Mouse (Mus musculus) forebrain, embryonic 11.5 days (tissue): ENCODE results near the gene Klf7. TPM values are rescaled to one million over a fixed set of nuclear protein-coding genes. Genes with fewer than 3 reads are reported as not detected.

ENCODE experiments used
- ATAC-seq: fragments of 200-750 bp; cut with Nextera tagmentation; replicated peaks from 2 replicates; pipeline ENCODE4 v1.8.0; 2017; ENCODE audit warnings: moderate TSS enrichment; ENCODE audit not compliant: low FRiP score
- DNase-seq: peaks from one replicate; pipeline ENCODE4 v3.0.0-alpha.2; 2017; ENCODE audit warnings: low spot score
- H3K27ac ChIP-seq: fragments of 300-500 bp; sonication (generic); 2 replicates; pipeline ENCODE4 v1.5.1; 2014; ENCODE audit warnings: low read depth, low read length
- H3K27me3 ChIP-seq: fragments of 300-500 bp; sonication (generic); 2 replicates; pipeline ENCODE4 v1.6.1; 2014; ENCODE audit warnings: mild to moderate bottlenecking, low read length, mixed read lengths; ENCODE audit not compliant: control insufficient read depth, insufficient read depth
- H3K36me3 ChIP-seq: fragments of 300-500 bp; sonication (generic); 2 replicates; pipeline ENCODE4 v1.6.1; 2014; ENCODE audit warnings: mild to moderate bottlenecking, low read length, moderate library complexity, mixed read lengths; ENCODE audit not compliant: control insufficient read depth, insufficient read depth
- H3K4me1 ChIP-seq: fragments of 300-500 bp; sonication (generic); replicated peaks from 2 replicates; pipeline ENCODE4 v1.6.1; 2014; ENCODE audit warnings: low read length, mixed read lengths; ENCODE audit not compliant: control insufficient read depth, insufficient read depth
- H3K4me2 ChIP-seq: fragments of 300-500 bp; sonication (generic); 2 replicates; pipeline ENCODE4 v1.6.1; 2014; ENCODE audit warnings: low read depth, mild to moderate bottlenecking, low read length, moderate library complexity, mixed read lengths; ENCODE audit not compliant: severe bottlenecking
- H3K4me3 ChIP-seq: fragments of 300-500 bp; sonication (generic); 2 replicates; pipeline ENCODE4 v1.5.1; 2014; ENCODE audit warnings: low read depth, low read length
- H3K9ac ChIP-seq: fragments of 300-500 bp; sonication (generic); 2 replicates; pipeline ENCODE4 v1.6.1; 2014; ENCODE audit warnings: low read length
- H3K9me3 ChIP-seq: fragments of 300-500 bp; sonication (generic); 2 replicates; pipeline ENCODE4 v1.6.1; 2016; ENCODE audit warnings: low read length, mixed read lengths; ENCODE audit not compliant: control insufficient read depth
- WGBS: fragments of 180-500 bp; shearing (Covaris S2); extraction: QIAGEN DNeasy Blood & Tissue Kit; methylation state at CpG from one replicate; pipeline ENCODE4 v1.1.7; 2014; 5-methylcytosine and 5-hydroxymethylcytosine counted together
- polyA plus RNA-seq: library from polyadenylated mRNA; unstranded; fragments of >200 nt; fragmentation: Nextera tagmentation; extraction: Ambion mirVana; gene quantifications from 2 replicates; pipeline ENCODE4 v1.2.1, GENCODE M21; 2014

The Klf7 gene
- polyA plus RNA-seq, 1 experiment from 2014 or later, result 24.8 TPM

DNA sequence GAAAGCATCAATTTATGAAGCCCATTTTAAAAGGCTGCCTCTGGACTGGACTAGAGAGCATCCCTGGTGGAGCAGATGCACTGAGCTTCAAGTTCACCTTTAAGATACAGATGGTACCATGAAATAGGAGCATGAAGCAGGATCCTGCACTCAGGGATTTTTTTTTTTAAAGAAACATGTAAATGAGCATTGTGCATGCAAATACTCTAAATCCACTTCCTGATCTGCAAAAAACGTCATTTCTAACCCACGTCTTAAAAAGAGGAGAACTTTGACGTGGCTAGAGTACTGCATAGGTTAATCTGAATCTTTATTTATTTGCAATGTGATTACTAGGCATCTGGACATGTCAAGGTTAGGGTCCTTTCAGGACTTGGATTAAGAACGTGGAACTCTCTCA, 73.5 kb downstream of the Klf7 start:
- no peak for DNase-seq
- no peak overlapping the region for H3K9ac ChIP-seq
- WGBS, result 87% methylated on average over 4 of the region's 4 CpGs
- H3K27ac ChIP-seq, result no peak overlapping the region
- no peaks in the 10 kb centered on the region for H3K36me3 ChIP-seq
- no peak for ATAC-seq
- H3K27me3 ChIP-seq, result no peaks in the 10 kb centered on the region
- no peak overlapping the region for H3K4me3 ChIP-seq
- no peaks in the 10 kb centered on the region for H3K4me1 ChIP-seq
- H3K9me3 ChIP-seq, result no peaks in the 10 kb centered on the region
- no peak overlapping the region for H3K4me2 ChIP-seq

DNA sequence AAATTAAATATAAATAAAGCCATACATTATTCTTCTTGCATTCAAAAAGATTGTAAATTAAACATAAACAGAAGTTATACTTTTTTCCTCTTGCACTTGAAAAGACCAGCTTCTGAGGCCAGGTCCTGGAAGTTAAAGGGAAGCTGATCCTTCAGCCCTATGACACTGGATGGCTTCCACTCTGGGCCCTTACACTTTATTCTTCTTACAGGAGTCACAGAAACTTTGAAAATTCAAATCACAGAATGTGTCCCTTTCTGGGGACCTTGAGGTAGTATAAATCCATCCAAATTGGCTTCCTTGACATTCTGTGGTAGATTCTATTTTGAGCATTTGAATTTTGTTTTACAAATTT, 75.3 kb downstream of the Klf7 start:
- Histone ChIP-seq H3K27me3 (no peaks in the 10 kb centered on the region), H3K4me3 (no peak overlapping the region), H3K4me1 (no peaks in the 10 kb centered on the region), H3K9me3 (no peaks in the 10 kb centered on the region), H3K36me3 (no peaks in the 10 kb centered on the region), H3K9ac (no peak overlapping the region), H3K4me2 (no peak overlapping the region), H3K27ac (no peak overlapping the region)
- DNase-seq, result no peak
- no peak for ATAC-seq

DNA sequence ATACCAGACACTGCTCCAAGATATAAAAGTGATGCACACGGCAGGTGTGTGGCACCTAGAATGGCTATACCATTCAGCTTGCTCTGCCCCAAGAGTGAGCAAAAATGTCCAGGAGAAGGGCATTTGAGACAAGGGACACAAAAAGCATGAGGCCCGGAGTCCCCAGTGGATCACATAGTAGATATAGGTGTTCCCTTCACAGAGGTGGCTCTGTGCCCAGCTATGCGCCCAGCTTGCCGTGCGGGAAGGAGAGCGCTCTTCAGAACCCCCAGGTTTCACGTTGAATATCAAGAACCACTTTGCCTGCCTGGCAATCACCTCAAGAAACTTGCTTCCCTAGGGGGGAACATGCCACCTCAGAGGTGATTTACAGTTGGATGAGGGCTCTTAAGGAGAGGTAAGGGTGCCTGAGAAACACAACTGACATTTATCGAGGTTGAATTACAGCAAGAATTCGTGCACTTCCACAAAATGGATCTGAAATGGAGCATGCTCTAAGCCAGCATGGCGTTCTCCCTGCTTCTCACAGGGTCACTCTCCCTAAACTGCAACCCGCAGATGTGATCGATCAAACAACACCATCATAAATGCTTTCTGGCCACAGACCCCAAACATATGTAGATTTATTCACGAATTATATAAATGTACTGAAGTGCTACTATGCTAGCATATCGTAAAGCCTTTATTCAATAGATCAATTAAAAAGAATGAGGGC, 75.8 kb downstream of the Klf7 start:
- WGBS, result 94% methylated on average over 14 of the region's 14 CpGs
- H3K9me3 ChIP-seq, result no peaks in the 10 kb centered on the region
- no peak overlapping the region for H3K27ac ChIP-seq
- no peak overlapping the region for H3K9ac ChIP-seq
- H3K4me3 ChIP-seq, result no peak overlapping the region
- H3K27me3 ChIP-seq, result no peaks in the 10 kb centered on the region
- no peak overlapping the region for H3K4me2 ChIP-seq
- DNase-seq (no peak), ATAC-seq (no peak)
- no peaks in the 10 kb centered on the region for H3K36me3 ChIP-seq
- H3K4me1 ChIP-seq, result no peaks in the 10 kb centered on the region

DNA sequence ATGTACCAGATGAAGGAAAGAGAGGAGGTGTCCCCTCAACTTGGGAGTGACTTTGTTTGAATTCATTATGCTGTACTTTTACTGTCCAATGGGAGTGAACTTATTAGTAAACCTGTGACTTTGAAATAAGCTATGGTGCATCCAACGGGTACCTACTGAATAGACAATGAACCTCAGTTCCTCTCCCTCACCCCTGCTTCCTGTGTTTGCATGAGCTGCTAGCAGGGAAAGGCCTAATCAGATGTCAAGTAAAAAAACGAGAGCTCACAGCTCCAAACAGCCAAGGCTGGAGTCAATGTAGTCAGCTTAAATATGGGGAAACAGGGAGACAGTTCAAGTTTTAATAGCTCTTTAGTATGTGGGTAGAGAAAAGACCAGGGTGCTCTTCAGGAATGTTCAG, 77.5 kb downstream of the Klf7 start:
- DNase-seq (no peak), ATAC-seq (no peak)
- no peak overlapping the region for H3K4me2 ChIP-seq
- WGBS, result 62% methylated on average over 2 of the region's 2 CpGs
- H3K27me3 ChIP-seq, result no peaks in the 10 kb centered on the region
- H3K9me3 ChIP-seq, result no peaks in the 10 kb centered on the region
- no peak overlapping the region for H3K9ac ChIP-seq
- H3K4me1 ChIP-seq, result no peaks in the 10 kb centered on the region
- no peaks in the 10 kb centered on the region for H3K36me3 ChIP-seq
- H3K27ac ChIP-seq, result no peak overlapping the region
- no peak overlapping the region for H3K4me3 ChIP-seq

DNA sequence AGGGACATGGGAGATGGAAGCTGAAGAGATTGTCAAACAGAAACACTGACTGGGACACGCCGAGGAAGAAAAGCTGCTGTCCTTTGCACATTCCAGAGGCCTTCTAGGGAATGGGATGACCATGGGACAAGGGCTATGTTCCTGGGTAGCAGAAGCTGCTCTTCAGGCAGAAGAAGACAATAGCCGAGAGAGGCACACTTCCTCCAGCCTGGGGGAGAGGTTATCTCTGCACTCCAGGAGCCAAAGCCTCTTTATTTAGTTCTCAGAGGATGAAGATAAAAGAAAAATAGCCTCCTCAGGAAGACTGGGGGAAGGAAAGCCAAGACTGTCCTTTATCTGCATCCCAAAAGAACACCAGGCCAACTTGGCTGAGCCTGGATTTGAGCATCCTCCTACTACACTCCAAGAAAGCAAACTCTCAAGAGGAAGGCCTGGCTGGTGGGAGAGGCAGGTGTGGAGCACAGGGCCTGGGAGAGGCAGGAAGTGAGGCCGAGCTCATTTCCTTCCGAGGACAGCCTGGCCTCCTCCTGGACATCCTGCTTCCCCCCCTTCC, 81.2 kb downstream of the Klf7 start:
- ATAC-seq, result no peak
- Histone ChIP-seq H3K27me3 (no peaks in the 10 kb centered on the region), H3K36me3 (no peaks in the 10 kb centered on the region), H3K9me3 (no peaks in the 10 kb centered on the region), H3K9ac (no peak overlapping the region), H3K4me2 (no peak overlapping the region), H3K4me3 (no peak overlapping the region), H3K4me1 (peaks cover 2% of the 10 kb centered on the region; the same call in 1 of the 2 replicates), H3K27ac (no peak overlapping the region)
- no peak for DNase-seq
- WGBS, result 66% methylated on average over 5 of the region's 5 CpGs

DNA sequence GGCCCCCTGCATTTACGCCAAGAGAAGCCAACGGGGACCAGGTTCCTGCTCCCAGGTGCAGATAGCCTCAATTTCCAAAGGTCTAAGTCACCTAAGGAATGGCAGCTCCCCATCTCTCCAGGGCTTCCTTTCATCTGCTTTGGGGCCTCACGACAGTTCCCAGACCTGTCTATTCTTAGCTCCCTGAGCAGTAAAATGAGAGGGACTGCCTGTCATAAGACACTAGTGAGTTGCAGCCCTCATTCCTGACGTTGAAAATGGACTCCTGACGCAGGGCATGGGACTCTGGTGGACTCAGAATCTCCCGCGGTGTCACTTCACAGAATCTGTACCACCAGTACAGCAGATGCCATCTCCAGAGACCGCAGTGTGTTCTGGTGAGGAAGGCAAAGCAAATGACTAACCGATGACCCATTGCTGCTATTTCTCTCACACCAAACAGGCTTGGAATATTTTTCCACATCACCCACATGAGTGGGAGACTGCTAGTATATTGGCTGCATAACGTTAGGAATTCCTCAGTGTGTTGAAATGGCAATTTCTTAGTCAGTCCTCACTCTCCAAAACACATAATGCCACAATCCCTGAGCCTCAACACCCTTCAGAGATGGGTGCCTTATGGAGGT, 81.9 kb downstream of the Klf7 start:
- no peak for DNase-seq
- H3K9me3 ChIP-seq, result no peaks in the 10 kb centered on the region
- no peak overlapping the region for H3K4me2 ChIP-seq
- no peak overlapping the region for H3K9ac ChIP-seq
- no peak overlapping the region for H3K4me3 ChIP-seq
- H3K27ac ChIP-seq, result no peak overlapping the region
- no peak for ATAC-seq
- H3K36me3 ChIP-seq, result no peaks in the 10 kb centered on the region
- H3K4me1 ChIP-seq, result peaks cover 2% of the 10 kb centered on the region; the same call in 1 of the 2 replicates
- WGBS, result 88% methylated on average over 10 of the region's 10 CpGs
- no peaks in the 10 kb centered on the region for H3K27me3 ChIP-seq

DNA sequence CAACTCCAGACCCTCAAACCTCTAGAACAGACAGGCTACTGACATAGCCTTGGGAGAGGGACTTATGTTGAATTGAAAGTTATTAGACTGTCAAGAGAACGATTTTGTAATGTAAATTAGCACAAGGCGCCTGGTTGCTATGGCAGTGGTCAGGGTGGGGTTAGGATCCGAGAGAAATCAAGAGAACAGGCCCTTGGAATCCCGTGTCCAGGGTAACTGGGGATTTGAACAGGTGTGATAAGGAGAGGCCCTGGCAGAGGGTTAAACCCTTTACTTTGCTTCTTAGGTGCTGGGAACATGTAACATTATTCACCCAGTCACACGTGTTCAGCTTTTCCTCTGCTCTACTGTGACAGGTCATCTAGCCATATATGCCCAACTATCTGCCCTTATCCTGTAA, 83.7 kb downstream of the Klf7 start:
- DNase-seq (no peak), ATAC-seq (no peak)
- Histone ChIP-seq H3K36me3 (no peaks in the 10 kb centered on the region), H3K4me2 (no peak overlapping the region), H3K27ac (no peak overlapping the region), H3K4me1 (peaks cover 2% of the 10 kb centered on the region; the same call in 1 of the 2 replicates), H3K9ac (no peak overlapping the region), H3K27me3 (no peaks in the 10 kb centered on the region), H3K4me3 (no peak overlapping the region), H3K9me3 (no peaks in the 10 kb centered on the region)
- 60% methylated on average over 5 of the region's 5 CpGs for WGBS

DNA sequence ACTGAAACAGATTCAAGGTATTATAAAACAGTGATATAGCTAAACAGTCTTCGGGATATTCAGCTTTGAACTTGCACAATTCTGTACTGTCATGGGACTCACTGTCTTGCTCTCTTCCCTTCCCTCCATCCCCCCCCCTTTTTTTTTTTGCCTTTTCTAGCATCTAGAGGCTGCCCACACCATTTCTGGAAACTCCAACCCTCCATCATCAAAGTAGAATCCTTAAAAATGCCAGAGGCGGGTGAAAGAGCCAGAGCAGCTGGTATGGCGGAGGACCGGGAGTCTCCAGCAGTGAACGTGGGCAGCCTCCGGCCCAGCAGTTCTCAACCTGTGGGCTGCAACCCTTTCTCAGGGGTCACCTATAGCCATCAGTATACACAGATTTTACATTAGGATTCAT, 84.3 kb downstream of the Klf7 start:
- H3K27ac ChIP-seq, result no peak overlapping the region
- no peaks in the 10 kb centered on the region for H3K36me3 ChIP-seq
- H3K4me2 ChIP-seq, result no peak overlapping the region
- no peak overlapping the region for H3K9ac ChIP-seq
- no peak for DNase-seq
- no peak overlapping the region for H3K4me3 ChIP-seq
- 95% methylated on average over 6 of the region's 6 CpGs for WGBS
- H3K27me3 ChIP-seq, result no peaks in the 10 kb centered on the region
- no peaks in the 10 kb centered on the region for H3K9me3 ChIP-seq
- ATAC-seq, result no peak
- H3K4me1 ChIP-seq, result peaks cover 2% of the 10 kb centered on the region; the same call in 1 of the 2 replicates
